Comparison of ENCODE assay signal across 8 mouse cellular contexts in genomic region chr11:30771267-30771903, GRCm38 (mm10). TPM values are rescaled to one million over a fixed set of nuclear protein-coding genes. Genes with fewer than 3 reads are reported as not detected.
DNase-seq lines count a peak whose midpoint lies in the region; ATAC-seq lines count a peak whose summit lies in the region.

Psme4 (plus strand) TSS chr11:30771726.

- H3K9me3 ChIP-seq in hindbrain, embryonic 13.5 days, result no peaks in the 10 kb centered on the region

- peak; percentile 98 for DNase-seq in NIH3T3 (ENCODE audit: low read depth)
- peak; percentile 96 to 97 for DNase-seq in cerebellum, postnatal 10 days
- DNase-seq in frontal cortex, postnatal 14 days (ENCODE audit: low spot score in 2 of 2), result peak; percentile 84 to 89
- peak; percentile 85 to 91 for DNase-seq in layer of hippocampus, postnatal 25 days (ENCODE audit: extremely low spot score in 1 of 2, low spot score in 1 of 2)
- peak; percentile 96 for DNase-seq in lung, postnatal 25 days (ENCODE audit: low spot score)
- DNase-seq in retina, embryonic 14.5 days (ENCODE audit: low spot score), result peak; percentile 93
- DNase-seq in thymus, postnatal 4 days, result peak; percentile 97

- peak within 1 kb of the TSS; percentile 95 for H3K27ac ChIP-seq in hindbrain, embryonic 13.5 days

- H3K36me3 ChIP-seq in hindbrain, embryonic 13.5 days, result no peaks in the 10 kb centered on the region

- peak within 1 kb of the TSS; percentile 97 for H3K9ac ChIP-seq in hindbrain, embryonic 13.5 days

- no peaks in the 10 kb centered on the region for H3K27me3 ChIP-seq in hindbrain, embryonic 13.5 days

- peak within 1 kb of the TSS; percentile 76 for H3K4me2 ChIP-seq in hindbrain, embryonic 13.5 days

- peak within 1 kb of the TSS; percentile 98 for H3K4me3 ChIP-seq in hindbrain, embryonic 13.5 days

- H3K4me1 ChIP-seq in hindbrain, embryonic 13.5 days (replicated peaks), result peaks cover 18% of the 10 kb centered on the region

- ATAC-seq in hindbrain, embryonic 13.5 days (ENCODE audit: low FRiP score), result peak; percentile 98

- WGBS in hindbrain, embryonic 13.5 days, result 2% methylated on average over 30 of the region's 43 CpGs

RNA-seq across cellular contexts. Expression of gene Psme4, which starts in this region (rescaled TPM):
- polyA plus RNA-seq in hindbrain, embryonic 13.5 days (2015; fragmentation: Nextera tagmentation; extraction: Ambion mirVana), result 20.8 and 22.1 TPM in 2 replicates
- 10 to 100 TPM; 35.1 to 47.1 TPM for total RNA-seq in layer of hippocampus, postnatal 25 days (2021)

Comparison
In these comparisons a context has a peak if more than half of its experiments do, and no peak if none do; other contexts are left out.
1. Peak in every context shown above with its lines: DNase-seq, ATAC-seq, H3K4me3 ChIP-seq and H3K27ac ChIP-seq.